Mouse (Mus musculus): Measurements from ENCODE around the gene Olfr920. TPM values are rescaled to one million over a fixed set of nuclear protein-coding genes. Genes with fewer than 3 reads are reported as not detected.

Olfr920 gene
- 0.03 TPM in 1 of 2 replicates, not detected in the other for polyA plus RNA-seq (2015; fragmentation: Nextera tagmentation; extraction: Ambion mirVana)

- Histone ChIP-seq H3K27me3 (no peaks in the 10 kb centered on the region), H3K9me3 (no peaks in the 10 kb centered on the region), H3K36me3 (no peaks in the 10 kb centered on the region), H3K4me2 (replicated peaks) (no peak within 1 kb of the TSS), H3K4me3 (no peak within 1 kb of the TSS), H3K27ac (replicated peaks) (no peak within 1 kb of the TSS), H3K9ac (replicated peaks) (no peak within 1 kb of the TSS), H3K4me1 (no peaks in the 10 kb centered on the region)
- no peak for ATAC-seq (replicated peaks)
- WGBS, result 98% methylated on average over 1 of the region's 1 CpGs
Observed at GRCm38 (mm10) chr9:38751999-38752398, at the start of gene Olfr920. Olfr920 (plus strand) TSS chr9:38752299.

- Histone ChIP-seq H3K9ac (replicated peaks) (peak within 1 kb of the TSS; percentile 30; the same call in 1 of the 2 replicates), H3K36me3 (no peaks in the 10 kb centered on the region), H3K9me3 (no peaks in the 10 kb centered on the region), H3K4me2 (replicated peaks) (peak within 1 kb of the TSS; percentile 35), H3K27ac (replicated peaks) (no peak within 1 kb of the TSS), H3K27me3 (no peaks in the 10 kb centered on the region), H3K4me1 (0 out of 2 replicates have a peak, but pooled peaks cover 11% of the 10 kb centered on the region), H3K4me3 (peak within 1 kb of the TSS; percentile 37)
- WGBS, result 0% methylated on average over 4 of the region's 4 CpGs
- no peak for ATAC-seq (replicated peaks)
Observed at GRCm38 (mm10) chr9:38718102-38718501, 34.0 kb upstream of the Olfr920 start, which contains the start of gene Vwa5a. Vwa5a (plus strand) TSS chr9:38718268.

GRCm38 (mm10) chr9:38718927-38719441 lies 33.1 kb upstream of the Olfr920 start:
- Histone ChIP-seq H3K4me1 (0 out of 2 replicates have a peak, but pooled peaks cover 11% of the 10 kb centered on the region), H3K4me3 (peak overlapping the region; percentile 37), H3K9me3 (no peaks in the 10 kb centered on the region), H3K36me3 (no peaks in the 10 kb centered on the region), H3K27me3 (no peaks in the 10 kb centered on the region), H3K9ac (replicated peaks) (0 out of 2 replicates have a peak overlapping the region, but pooled peaks have one; percentile 30), H3K27ac (replicated peaks) (no peak overlapping the region), H3K4me2 (replicated peaks) (peak overlapping the region; percentile 35)
- 4% methylated on average over 3 of the region's 3 CpGs for WGBS
- 0 out of 2 replicates have a peak, but pooled peaks have one; percentile 43 for ATAC-seq (replicated peaks)

- ATAC-seq (replicated peaks), result no peak
- Histone ChIP-seq H3K9me3 (no peaks in the 10 kb centered on the region), H3K4me3 (no peak overlapping the region), H3K27ac (replicated peaks) (no peak overlapping the region), H3K9ac (replicated peaks) (no peak overlapping the region), H3K4me2 (replicated peaks) (no peak overlapping the region), H3K4me1 (no peaks in the 10 kb centered on the region), H3K36me3 (no peaks in the 10 kb centered on the region), H3K27me3 (no peaks in the 10 kb centered on the region)
- WGBS, result 92% methylated on average over 1 of the region's 1 CpGs
Observed at GRCm38 (mm10) chr9:38724044-38724443, 28.1 kb upstream of the Olfr920 start.

- Histone ChIP-seq H3K4me2 (replicated peaks) (no peak overlapping the region), H3K4me3 (no peak overlapping the region), H3K27ac (replicated peaks) (no peak overlapping the region), H3K9ac (replicated peaks) (no peak overlapping the region), H3K4me1 (no peaks in the 10 kb centered on the region), H3K9me3 (no peaks in the 10 kb centered on the region), H3K27me3 (no peaks in the 10 kb centered on the region), H3K36me3 (no peaks in the 10 kb centered on the region)
- ATAC-seq (replicated peaks), result no peak
- WGBS, result 73% methylated on average over 3 of the region's 3 CpGs
Observed at GRCm38 (mm10) chr9:38728218-38728617, 23.9 kb upstream of the Olfr920 start.

GRCm38 (mm10) chr9:38741408-38741807 lies 10.7 kb upstream of the Olfr920 start:
- Histone ChIP-seq H3K27me3 (no peaks in the 10 kb centered on the region), H3K9me3 (no peaks in the 10 kb centered on the region), H3K4me1 (no peaks in the 10 kb centered on the region), H3K4me3 (no peak overlapping the region), H3K36me3 (no peaks in the 10 kb centered on the region), H3K4me2 (replicated peaks) (no peak overlapping the region), H3K27ac (replicated peaks) (no peak overlapping the region), H3K9ac (replicated peaks) (no peak overlapping the region)
- no peak for ATAC-seq (replicated peaks)
- 80% methylated on average over 1 of the region's 1 CpGs for WGBS

- WGBS, result 93% methylated on average over 4 of the region's 4 CpGs
- Histone ChIP-seq H3K36me3 (no peaks in the 10 kb centered on the region), H3K4me2 (replicated peaks) (no peak overlapping the region), H3K27me3 (no peaks in the 10 kb centered on the region), H3K27ac (replicated peaks) (no peak overlapping the region), H3K9ac (replicated peaks) (no peak overlapping the region), H3K4me3 (no peak overlapping the region), H3K4me1 (no peaks in the 10 kb centered on the region), H3K9me3 (no peaks in the 10 kb centered on the region)
- no peak for ATAC-seq (replicated peaks)
Observed at GRCm38 (mm10) chr9:38744619-38745315, 7.3 kb upstream of the Olfr920 start.

- Histone ChIP-seq H3K4me1 (no peaks in the 10 kb centered on the region), H3K9me3 (no peaks in the 10 kb centered on the region), H3K27me3 (no peaks in the 10 kb centered on the region), H3K4me3 (no peak within 1 kb of the TSS), H3K36me3 (no peaks in the 10 kb centered on the region), H3K9ac (replicated peaks) (no peak within 1 kb of the TSS), H3K4me2 (replicated peaks) (no peak within 1 kb of the TSS), H3K27ac (replicated peaks) (no peak within 1 kb of the TSS)
- ATAC-seq (replicated peaks), result no peak
Observed at GRCm38 (mm10) chr9:38772768-38773167, 20.7 kb downstream of the Olfr920 start, which contains the start of gene Olfr921. Olfr921 (plus strand) TSS chr9:38773068.

- H3K4me1 ChIP-seq, result no peaks in the 10 kb centered on the region
- no peaks in the 10 kb centered on the region for H3K36me3 ChIP-seq
- ATAC-seq (replicated peaks), result no peak
- no peaks in the 10 kb centered on the region for H3K9me3 ChIP-seq
- no peak overlapping the region for H3K27ac ChIP-seq (replicated peaks)
- no peak overlapping the region for H3K9ac ChIP-seq (replicated peaks)
- H3K4me2 ChIP-seq (replicated peaks), result no peak overlapping the region
- H3K27me3 ChIP-seq, result no peaks in the 10 kb centered on the region
- no peak overlapping the region for H3K4me3 ChIP-seq
- 86% methylated on average over 2 of the region's 2 CpGs for WGBS
Observed at GRCm38 (mm10) chr9:38792689-38793088, 40.6 kb downstream of the Olfr920 start.

GRCm38 (mm10) chr9:38805696-38806095 lies 53.6 kb downstream of the Olfr920 start:
- H3K4me3 ChIP-seq, result no peak overlapping the region
- no peaks in the 10 kb centered on the region for H3K27me3 ChIP-seq
- H3K4me2 ChIP-seq (replicated peaks), result no peak overlapping the region
- H3K9me3 ChIP-seq, result no peaks in the 10 kb centered on the region
- no peak for ATAC-seq (replicated peaks)
- H3K9ac ChIP-seq (replicated peaks), result no peak overlapping the region
- H3K36me3 ChIP-seq, result no peaks in the 10 kb centered on the region
- no peaks in the 10 kb centered on the region for H3K4me1 ChIP-seq
- no peak overlapping the region for H3K27ac ChIP-seq (replicated peaks)
